Mouse (Mus musculus) kidney, adult 8-10 months (tissue): Measurements from ENCODE around the gene Fam83f.
"Not testable (repeated sequence)": the region's sequence is repeated elsewhere in the genome, so short reads cannot be mapped to it uniquely, and the experiment has no call there.

Source experiments
- DNase-seq, 2 experiments: peaks; one replicate each; pipeline ENCODE4 v3.0.0; 2022

Gene Fam83f

GRCm38 (mm10) chr15:80707088-80707487, 35.4 kb downstream of the Fam83f start:
- DNase-seq: peak; percentile 78 to 90

- peak; percentile 24 to 36 for DNase-seq
Observed at GRCm38 (mm10) chr15:80709593-80709992, 37.9 kb downstream of the Fam83f start.

- DNase-seq: no peak
Observed at GRCm38 (mm10) chr15:80710257-80710607, 38.6 kb downstream of the Fam83f start.

GRCm38 (mm10) chr15:80710608-80711363, 39.1 kb downstream of the Fam83f start, which contains the start of gene Tnrc6b:
Gene Tnrc6b, plus strand, starts transcription at chr15:80711313.
- DNase-seq: peak; percentile 99

GRCm38 (mm10) chr15:80711401-80712151, 39.9 kb downstream of the Fam83f start:
- peak; percentile 34 to 36 for DNase-seq

- no peak for DNase-seq
Observed at GRCm38 (mm10) chr15:80714299-80714698, 42.7 kb downstream of the Fam83f start.

GRCm38 (mm10) chr15:80716631-80717135, 45.0 kb downstream of the Fam83f start:
- DNase-seq: no peak

- DNase-seq: no peak
Observed at GRCm38 (mm10) chr15:80717431-80717830, 45.8 kb downstream of the Fam83f start.

- no peak for DNase-seq
Observed at GRCm38 (mm10) chr15:80720249-80720648, 48.6 kb downstream of the Fam83f start.

GRCm38 (mm10) chr15:80721861-80722260, 50.2 kb downstream of the Fam83f start:
- no peak for DNase-seq

- DNase-seq: no peak
Observed at GRCm38 (mm10) chr15:80722366-80722765, 50.7 kb downstream of the Fam83f start.

- DNase-seq: no peak
Observed at GRCm38 (mm10) chr15:80729477-80729876, 57.8 kb downstream of the Fam83f start.

- no peak for DNase-seq
Observed at GRCm38 (mm10) chr15:80731043-80731442, 59.4 kb downstream of the Fam83f start.

- DNase-seq: no peak
Observed at GRCm38 (mm10) chr15:80731511-80731910, 59.9 kb downstream of the Fam83f start.

- DNase-seq: no peak
Observed at GRCm38 (mm10) chr15:80732266-80733030, 60.8 kb downstream of the Fam83f start.

GRCm38 (mm10) chr15:80735300-80735699, 63.7 kb downstream of the Fam83f start:
- no peak for DNase-seq

GRCm38 (mm10) chr15:80735708-80736107, 64.1 kb downstream of the Fam83f start:
- DNase-seq: not testable (repeated sequence)

- no peak for DNase-seq
Observed at GRCm38 (mm10) chr15:80736553-80736952, 64.9 kb downstream of the Fam83f start.

- DNase-seq: no peak
Observed at GRCm38 (mm10) chr15:80738244-80738643, 66.6 kb downstream of the Fam83f start.

GRCm38 (mm10) chr15:80739972-80740371, 68.3 kb downstream of the Fam83f start:
- DNase-seq: no peak

- DNase-seq: no peak
Observed at GRCm38 (mm10) chr15:80741836-80742235, 70.2 kb downstream of the Fam83f start.

- no peak for DNase-seq
Observed at GRCm38 (mm10) chr15:80742991-80743474, 71.4 kb downstream of the Fam83f start.

GRCm38 (mm10) chr15:80743606-80744005, 72.0 kb downstream of the Fam83f start:
- no peak for DNase-seq
